Comparison of ENCODE assay signal across 7 mouse cellular contexts in the genomic region with DNA sequence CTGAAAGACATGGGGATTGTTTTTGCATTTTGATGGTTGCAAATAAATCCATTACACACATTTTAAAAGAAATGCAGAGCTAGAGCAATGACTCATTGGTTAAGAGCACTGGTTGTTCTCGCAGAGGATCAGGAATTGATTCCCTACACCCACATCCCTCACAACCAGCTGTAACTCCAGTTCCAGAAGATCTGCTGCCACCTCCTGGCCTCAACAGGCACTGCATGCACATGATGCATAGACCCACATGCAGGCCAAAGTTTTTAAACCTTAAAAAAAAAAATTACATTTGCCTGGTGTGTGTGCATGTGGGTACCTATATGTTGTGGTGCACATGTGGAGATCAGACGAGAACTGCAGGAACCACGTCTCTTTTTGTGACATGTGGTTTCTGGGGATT. TPM values are rescaled to one million over a fixed set of nuclear protein-coding genes. Genes with fewer than 3 reads are reported as not detected.
A peak's percentile ranks its signal among the peaks of the same experiment; 100 is the strongest.
DNase-seq lines count a peak whose midpoint lies in the region; ATAC-seq and TF ChIP-seq lines count a peak whose summit lies in the region.

No protein-coding gene starts in this region.

- DNase-seq in CD4-positive helper T cell, adult 2 months (ENCODE audit: low read depth, low spot score): peak; percentile 49
- DNase-seq in MEL (ENCODE audit: low read depth, low spot score): peak; percentile 77
- DNase-seq in embryonic facial prominence, embryonic 11.5 days (ENCODE audit: low spot score): peak; percentile 39
- DNase-seq in lung, postnatal 4 days: peak; percentile 18 to 50
- peak; percentile 70 for DNase-seq in thymus, postnatal 14 days

- no peak overlapping the region for H3K4me2 ChIP-seq in intestine, postnatal 0 days (replicated peaks; ENCODE audit: low read depth)
- no peak overlapping the region for H3K4me2 ChIP-seq in intestine, embryonic 16.5 days (ENCODE audit: low read depth, low read length)
- no peak overlapping the region for H3K4me2 ChIP-seq in embryonic facial prominence, embryonic 11.5 days (ENCODE audit: low read depth, low read length)

- no peaks in the 10 kb centered on the region for H3K79me2 ChIP-seq in MEL (ENCODE audit: control insufficient read depth, insufficient read depth, low read length, poor library complexity)

- H3K27me3 ChIP-seq in intestine, postnatal 0 days (replicated peaks; ENCODE audit: control insufficient read depth, insufficient read depth, low read length): no peaks in the 10 kb centered on the region
- no peaks in the 10 kb centered on the region for H3K27me3 ChIP-seq in intestine, embryonic 16.5 days (replicated peaks; ENCODE audit: control insufficient read depth, insufficient read depth, low read length)
- peaks cover 7 to 10% of the 10 kb centered on the region in 2 experiments for H3K27me3 ChIP-seq in MEL (ENCODE audit: control insufficient read depth in 1 of 2, insufficient read depth in 2 of 2, low read length in 2 of 2)
- no peaks in the 10 kb centered on the region for H3K27me3 ChIP-seq in embryonic facial prominence, embryonic 11.5 days (ENCODE audit: control insufficient read depth, insufficient read depth, low read length)

- TF ChIP-seq EP300 in MEL (IDR thresholded peaks at IDR 0.05; ENCODE audit: low read depth in 1 of 2, low read length in 2 of 2): no peak

- 78% methylated on average over 3 of the region's 3 CpGs for WGBS in intestine, postnatal 0 days
- 73% methylated on average over 3 of the region's 3 CpGs for WGBS in intestine, embryonic 16.5 days
- WGBS in embryonic facial prominence, embryonic 11.5 days: 72% methylated on average over 3 of the region's 3 CpGs

- TF ChIP-seq RAD21 in MEL (IDR thresholded peaks at IDR 0.05; ENCODE audit: low read depth, low read length): peak; percentile 79

- ATAC-seq in intestine, postnatal 0 days: no peak
- ATAC-seq in intestine, embryonic 16.5 days: no peak
- ATAC-seq in embryonic facial prominence, embryonic 11.5 days (replicated peaks; ENCODE audit: insufficient number of reproducible peaks, low FRiP score, low TSS enrichment, low read depth): no peak

- no peaks in the 10 kb centered on the region for H3K4me1 ChIP-seq in intestine, postnatal 0 days (replicated peaks; ENCODE audit: control insufficient read depth, insufficient read depth, low read length)
- no peaks in the 10 kb centered on the region for H3K4me1 ChIP-seq in intestine, embryonic 16.5 days (ENCODE audit: control insufficient read depth, insufficient read depth, low read length)
- H3K4me1 ChIP-seq in MEL (ENCODE audit: control insufficient read depth in 1 of 2, insufficient read depth in 2 of 2, low read length in 2 of 2): no peaks in the 10 kb centered on the region
- H3K4me1 ChIP-seq in embryonic facial prominence, embryonic 11.5 days (ENCODE audit: control insufficient read depth, insufficient read depth, low read length): no peaks in the 10 kb centered on the region

- no peak overlapping the region for H3K4me3 ChIP-seq in intestine, postnatal 0 days (ENCODE audit: low read depth, low read length)
- no peak overlapping the region for H3K4me3 ChIP-seq in intestine, embryonic 16.5 days (ENCODE audit: low read length)
- H3K4me3 ChIP-seq in MEL (ENCODE audit: control insufficient read depth in 1 of 2, insufficient read depth in 1 of 2, low read depth in 2 of 2, low read length in 2 of 2): no peak overlapping the region
- H3K4me3 ChIP-seq in embryonic facial prominence, embryonic 11.5 days (ENCODE audit: low read depth, low read length): no peak overlapping the region

- no peaks in the 10 kb centered on the region for H3K9me3 ChIP-seq in intestine, postnatal 0 days (ENCODE audit: control insufficient read depth)
- no peaks in the 10 kb centered on the region for H3K9me3 ChIP-seq in intestine, embryonic 16.5 days (ENCODE audit: control insufficient read depth, low read length)
- no peaks in the 10 kb centered on the region for H3K9me3 ChIP-seq in MEL (replicated peaks; ENCODE audit: insufficient read depth, low read length)
- no peaks in the 10 kb centered on the region for H3K9me3 ChIP-seq in embryonic facial prominence, embryonic 11.5 days (replicated peaks; ENCODE audit: control insufficient read depth, low read length)

- no peak overlapping the region for H3K27ac ChIP-seq in intestine, postnatal 0 days (ENCODE audit: low read depth, low read length)
- no peak overlapping the region for H3K27ac ChIP-seq in intestine, embryonic 16.5 days (ENCODE audit: low read length)
- H3K27ac ChIP-seq in MEL (ENCODE audit: control insufficient read depth, low read depth, low read length): no peak overlapping the region
- H3K27ac ChIP-seq in embryonic facial prominence, embryonic 11.5 days (replicated peaks; ENCODE audit: low read depth, low read length): no peak overlapping the region

- H3K9ac ChIP-seq in intestine, postnatal 0 days (ENCODE audit: low read depth, low read length): no peak overlapping the region
- H3K9ac ChIP-seq in intestine, embryonic 16.5 days (ENCODE audit: low read depth, low read length): no peak overlapping the region
- no peak overlapping the region for H3K9ac ChIP-seq in MEL (ENCODE audit: control insufficient read depth, low read depth, low read length, poor library complexity, severe bottlenecking)
- H3K9ac ChIP-seq in embryonic facial prominence, embryonic 11.5 days (replicated peaks; ENCODE audit: low read length): no peak overlapping the region

- no peak for TF ChIP-seq POLR2A in MEL (IDR thresholded peaks at IDR 0.05; ENCODE audit: control insufficient read depth in 1 of 2, insufficient read depth in 1 of 2, low read depth in 1 of 2, low read length in 2 of 2, poor library complexity in 1 of 2)

- no peaks in the 10 kb centered on the region for H3K36me3 ChIP-seq in intestine, postnatal 0 days (ENCODE audit: control insufficient read depth, insufficient read depth)
- no peaks in the 10 kb centered on the region for H3K36me3 ChIP-seq in intestine, embryonic 16.5 days (ENCODE audit: control insufficient read depth, insufficient read depth, low read length)
- H3K36me3 ChIP-seq in MEL (ENCODE audit: control insufficient read depth in 1 of 2, insufficient read depth in 2 of 2, low read length in 2 of 2): no peaks in the 10 kb centered on the region
- H3K36me3 ChIP-seq in embryonic facial prominence, embryonic 11.5 days (replicated peaks; ENCODE audit: control insufficient read depth, insufficient read depth, low read depth, low read length): no peaks in the 10 kb centered on the region

- peak; percentile 77 for TF ChIP-seq CTCF in intestine, postnatal 0 days (IDR thresholded peaks at IDR 0.05; ENCODE audit: low read depth)
- TF ChIP-seq CTCF in MEL (IDR thresholded peaks at IDR 0.05 in 2 of 3, conservative IDR thresholded peaks at IDR 0.05 in 1 of 3; ENCODE audit: control insufficient read depth in 1 of 3, insufficient read depth in 1 of 3, low read depth in 2 of 3, low read length in 3 of 3, poor library complexity in 1 of 3, severe bottlenecking in 1 of 3): peak; percentile 80 to 91 (median 90)

TF ChIP-seq in MEL, 35 proteins besides CTCF, POLR2A, EP300 and RAD21 (continues in another document):
- TF ChIP-seq RCOR1 (IDR thresholded peaks at IDR 0.05; ENCODE audit: low read depth, low read length): no peak
- TF ChIP-seq USF2 (IDR thresholded peaks at IDR 0.05; ENCODE audit: borderline replicate concordance in 1 of 2, insufficient read depth in 1 of 2, low read depth in 1 of 2, low read length in 2 of 2): no peak
- no peak for TF ChIP-seq KAT2A (conservative IDR thresholded peaks at IDR 0.05; ENCODE audit: low read depth, low read length)
- TF ChIP-seq SMC3 (IDR thresholded peaks at IDR 0.05; ENCODE audit: low read depth, low read length): peak; percentile 93
- TF ChIP-seq UBTF (IDR thresholded peaks at IDR 0.05; ENCODE audit: borderline replicate concordance, insufficient read depth, low read depth, low read length): no peak
- TF ChIP-seq ETS1 (IDR thresholded peaks at IDR 0.05; ENCODE audit: low read depth, low read length): no peak
- no peak for TF ChIP-seq POLR2AphosphoS2 (IDR thresholded peaks at IDR 0.05; ENCODE audit: low read length)
- TF ChIP-seq ZC3H11A (IDR thresholded peaks at IDR 0.05; ENCODE audit: low read depth, low read length): peak; percentile 74

RNA-seq across cellular contexts. Expression of a gene that starts 17.7 kb away (rescaled TPM):
- 0.10 and 0.18 TPM in 2 replicates for polyA plus RNA-seq in intestine, postnatal 0 days (2015; fragmentation: Nextera tagmentation; extraction: Ambion mirVana)
- 0.44 and 0.57 TPM in 2 replicates for polyA plus RNA-seq in intestine, embryonic 16.5 days (2015; fragmentation: Nextera tagmentation; extraction: Ambion mirVana)
- not detected in 2 replicates for total RNA-seq in MEL (2012; rRNA removed)
- polyA plus RNA-seq in MEL (2012; ENCODE audit: insufficient read depth in 1 of 2, insufficient read length in 2 of 2, low read depth in 1 of 2, low replicate concordance in 2 of 2, missing spikeins in 1 of 2): not detected
- not detected in 2 replicates for polyA plus RNA-seq in embryonic facial prominence, embryonic 11.5 days (2014; fragmentation: Nextera tagmentation; extraction: Ambion mirVana)

RNA-seq across cellular contexts. Expression of a gene that starts 20.0 kb away (rescaled TPM):
- 0.50 and 0.81 TPM in 2 replicates for polyA plus RNA-seq in intestine, postnatal 0 days (2015; fragmentation: Nextera tagmentation; extraction: Ambion mirVana)
- 0.56 and 0.66 TPM in 2 replicates for polyA plus RNA-seq in intestine, embryonic 16.5 days (2015; fragmentation: Nextera tagmentation; extraction: Ambion mirVana)
- total RNA-seq in MEL (2012; rRNA removed): 0.12 TPM in 1 of 2 replicates, not detected in the other
- under 1 TPM in 1 of 2 experiments, not detected in 1; 0.06 TPM for polyA plus RNA-seq in MEL (2012; ENCODE audit: insufficient read depth in 1 of 2, insufficient read length in 2 of 2, low read depth in 1 of 2, low replicate concordance in 2 of 2, missing spikeins in 1 of 2)
- polyA plus RNA-seq in embryonic facial prominence, embryonic 11.5 days (2014; fragmentation: Nextera tagmentation; extraction: Ambion mirVana): 0.39 TPM in 1 of 2 replicates, not detected in the other

RNA-seq across cellular contexts. Expression of a gene that starts 45.9 kb away (rescaled TPM):
- 0.78 and 1.1 TPM in 2 replicates for polyA plus RNA-seq in intestine, postnatal 0 days (2015; fragmentation: Nextera tagmentation; extraction: Ambion mirVana)
- polyA plus RNA-seq in intestine, embryonic 16.5 days (2015; fragmentation: Nextera tagmentation; extraction: Ambion mirVana): 0.99 and 1.7 TPM in 2 replicates
- total RNA-seq in MEL (2012; rRNA removed): 5.0 and 8.4 TPM in 2 replicates
- polyA plus RNA-seq in MEL (2012; ENCODE audit: insufficient read depth in 1 of 2, insufficient read length in 2 of 2, low read depth in 1 of 2, low replicate concordance in 2 of 2, missing spikeins in 1 of 2): 10 to 100 TPM in 1 of 2 experiments, not detected in 1; 10.8 TPM
- 0.72 and 1.3 TPM in 2 replicates for polyA plus RNA-seq in embryonic facial prominence, embryonic 11.5 days (2014; fragmentation: Nextera tagmentation; extraction: Ambion mirVana)

RNA-seq across cellular contexts. Expression of a gene that starts 56.3 kb away (rescaled TPM):
- polyA plus RNA-seq in intestine, postnatal 0 days (2015; fragmentation: Nextera tagmentation; extraction: Ambion mirVana): not detected in 2 replicates
- 0.17 and 0.31 TPM in 2 replicates for polyA plus RNA-seq in intestine, embryonic 16.5 days (2015; fragmentation: Nextera tagmentation; extraction: Ambion mirVana)
- 0.13 TPM in 1 of 2 replicates, not detected in the other for total RNA-seq in MEL (2012; rRNA removed)
- under 1 TPM in 1 of 2 experiments, not detected in 1; 0.31 TPM for polyA plus RNA-seq in MEL (2012; ENCODE audit: insufficient read depth in 1 of 2, insufficient read length in 2 of 2, low read depth in 1 of 2, low replicate concordance in 2 of 2, missing spikeins in 1 of 2)
- 0.46 and 0.95 TPM in 2 replicates for polyA plus RNA-seq in embryonic facial prominence, embryonic 11.5 days (2014; fragmentation: Nextera tagmentation; extraction: Ambion mirVana)
